Mouse (Mus musculus): Measurements from ENCODE around the gene Gpr156. TPM values are rescaled to one million over a fixed set of nuclear protein-coding genes. Genes with fewer than 3 reads are reported as not detected.

The Gpr156 gene
- total and polyA plus RNA-seq, 3 experiments, result 0.08 to 0.09 TPM; not detected in 1

GRCm38 (mm10) chr16:37929626-37930025 is 13.3 kb downstream of the Gpr156 start:
- H3K79me2 ChIP-seq (replicated peaks; ENCODE audit: control insufficient read depth, extremely low read depth, insufficient read depth, poor library complexity, severe bottlenecking), result no peaks in the 10 kb centered on the region
- no peak for DNase-seq (ENCODE audit: extremely low read depth)
- H3K27me3 ChIP-seq (replicated peaks), result no peaks in the 10 kb centered on the region
- H3K27ac ChIP-seq (ENCODE audit: insufficient read depth, low read depth), result no peak overlapping the region
- dilution Hi-C loops (cut with MboI; ENCODE audit: extremely low pct_ligation_motif_present, extremely low pct_unique_long_range_greater_than_20kb, low sequenced_read_pairs) (no loop called here), in situ Hi-C loops (cut with MboI; ENCODE audit: low pct_ligation_motif_present, low pct_unique_long_range_greater_than_20kb, low sequenced_read_pairs) (no loop called here)
- peaks cover 4% of the 10 kb centered on the region for H3K9me3 ChIP-seq (replicated peaks; ENCODE audit: low read length)
- TF ChIP-seq CTCF (conservative IDR thresholded peaks at IDR 0.05 in 1 of 2, IDR thresholded peaks at IDR 0.05 in 1 of 2; ENCODE audit: low read depth in 2 of 2, low read length in 2 of 2) (peak in 1 of 2 experiments; percentile 31; a peak in 1 of 4 replicates), MYC (IDR thresholded peaks at IDR 0.05; ENCODE audit: low read depth, low read length) (no peak)
- H3K4me2 ChIP-seq (ENCODE audit: insufficient read depth, low read depth, poor library complexity, severe bottlenecking), result no peak overlapping the region
- H3K36me3 ChIP-seq (replicated peaks in 1 of 2; ENCODE audit: control insufficient read depth in 1 of 2, insufficient read depth in 1 of 2, low read length in 1 of 2), result no peaks in the 10 kb centered on the region
- no peak overlapping the region for H3K9ac ChIP-seq (ENCODE audit: insufficient read depth, low read depth)
- H3K4me1 ChIP-seq (ENCODE audit: control insufficient read depth in 1 of 2, insufficient read depth in 2 of 2), result no peaks in the 10 kb centered on the region
- H3K4me3 ChIP-seq (replicated peaks in 1 of 3; ENCODE audit: low read depth in 2 of 3, low read length in 2 of 3, poor library complexity in 1 of 3), result no peak overlapping the region

GRCm38 (mm10) chr16:37934932-37935331 is 18.6 kb downstream of the Gpr156 start:
- no peaks in the 10 kb centered on the region for H3K79me2 ChIP-seq (replicated peaks; ENCODE audit: control insufficient read depth, extremely low read depth, insufficient read depth, poor library complexity, severe bottlenecking)
- no peak overlapping the region for H3K9ac ChIP-seq (ENCODE audit: insufficient read depth, low read depth)
- DNase-seq (ENCODE audit: extremely low read depth), result no peak
- no peak overlapping the region for H3K4me2 ChIP-seq (ENCODE audit: insufficient read depth, low read depth, poor library complexity, severe bottlenecking)
- peaks cover 3% of the 10 kb centered on the region for H3K27me3 ChIP-seq (replicated peaks)
- peaks cover 2 to 10% of the 10 kb centered on the region in 2 experiments; a peak in 2 of 4 replicates for H3K4me1 ChIP-seq (ENCODE audit: control insufficient read depth in 1 of 2, insufficient read depth in 2 of 2)
- H3K9me3 ChIP-seq (replicated peaks; ENCODE audit: low read length), result peaks cover 4% of the 10 kb centered on the region
- in situ Hi-C loops (cut with MboI; ENCODE audit: low pct_ligation_motif_present, low pct_unique_long_range_greater_than_20kb, low sequenced_read_pairs) (no loop called here), dilution Hi-C loops (cut with MboI; ENCODE audit: extremely low pct_ligation_motif_present, extremely low pct_unique_long_range_greater_than_20kb, low sequenced_read_pairs) (no loop called here)
- H3K36me3 ChIP-seq (replicated peaks in 1 of 2; ENCODE audit: control insufficient read depth in 1 of 2, insufficient read depth in 1 of 2, low read length in 1 of 2), result no peaks in the 10 kb centered on the region
- no peak overlapping the region for H3K4me3 ChIP-seq (replicated peaks in 1 of 3; ENCODE audit: low read depth in 2 of 3, low read length in 2 of 3, poor library complexity in 1 of 3)
- TF ChIP-seq CTCF (conservative IDR thresholded peaks at IDR 0.05 in 1 of 2, IDR thresholded peaks at IDR 0.05 in 1 of 2; ENCODE audit: low read depth in 2 of 2, low read length in 2 of 2), result peak in 1 of 2 experiments; percentile 59; a peak in 2 of 4 replicates
- no peak for TF ChIP-seq SIN3A (IDR thresholded peaks at IDR 0.05; ENCODE audit: low read length)
- peak; percentile 24 for TF ChIP-seq SMC3 (IDR thresholded peaks at IDR 0.05; ENCODE audit: low read depth, low read length)
- TF ChIP-seq RAD21 (IDR thresholded peaks at IDR 0.05; ENCODE audit: low read depth, low read length), result peak; percentile 10
- H3K27ac ChIP-seq (ENCODE audit: insufficient read depth, low read depth), result no peak overlapping the region

- peaks cover 3% of the 10 kb centered on the region for H3K27me3 ChIP-seq (replicated peaks)
- H3K36me3 ChIP-seq (replicated peaks in 1 of 2; ENCODE audit: control insufficient read depth in 1 of 2, insufficient read depth in 1 of 2, low read length in 1 of 2), result no peaks in the 10 kb centered on the region
- H3K4me3 ChIP-seq (replicated peaks in 1 of 3; ENCODE audit: low read depth in 2 of 3, low read length in 2 of 3, poor library complexity in 1 of 3), result no peak overlapping the region
- H3K27ac ChIP-seq (ENCODE audit: insufficient read depth, low read depth), result no peak overlapping the region
- in situ Hi-C loops (cut with MboI; ENCODE audit: low pct_ligation_motif_present, low pct_unique_long_range_greater_than_20kb, low sequenced_read_pairs) (no loop called here), dilution Hi-C loops (cut with MboI; ENCODE audit: extremely low pct_ligation_motif_present, extremely low pct_unique_long_range_greater_than_20kb, low sequenced_read_pairs) (no loop called here)
- no peak overlapping the region for H3K4me2 ChIP-seq (ENCODE audit: insufficient read depth, low read depth, poor library complexity, severe bottlenecking)
- no peaks in the 10 kb centered on the region for H3K9me3 ChIP-seq (replicated peaks; ENCODE audit: low read length)
- no peaks in the 10 kb centered on the region for H3K79me2 ChIP-seq (replicated peaks; ENCODE audit: control insufficient read depth, extremely low read depth, insufficient read depth, poor library complexity, severe bottlenecking)
- H3K9ac ChIP-seq (ENCODE audit: insufficient read depth, low read depth), result no peak overlapping the region
- H3K4me1 ChIP-seq (ENCODE audit: control insufficient read depth in 1 of 2, insufficient read depth in 2 of 2), result peaks cover 5 to 12% of the 10 kb centered on the region in 2 experiments; a peak in 2 of 4 replicates
- DNase-seq (ENCODE audit: extremely low read depth), result no peak
- TF ChIP-seq USF1 (IDR thresholded peaks at IDR 0.05; ENCODE audit: low read depth, low read length), result no peak
- TF ChIP-seq MAZ (IDR thresholded peaks at IDR 0.05; ENCODE audit: low read depth, low read length), result no peak
- TF ChIP-seq HCFC1 (IDR thresholded peaks at IDR 0.05; ENCODE audit: low read depth, low read length), result no peak
- no peak for TF ChIP-seq BHLHE40 (IDR thresholded peaks at IDR 0.05; ENCODE audit: low read depth, low read length)
- no peak for TF ChIP-seq MAX (IDR thresholded peaks at IDR 0.05; ENCODE audit: low read length)
- no peak for TF ChIP-seq JUND (conservative IDR thresholded peaks at IDR 0.05; ENCODE audit: low read depth, low read length)
- TF ChIP-seq PAX5 (IDR thresholded peaks at IDR 0.05; ENCODE audit: low read length), result no peak
- no peak for TF ChIP-seq GABPA (IDR thresholded peaks at IDR 0.05; ENCODE audit: insufficient replicate concordance, low read depth, low read length)
- TF ChIP-seq SMC3 (IDR thresholded peaks at IDR 0.05; ENCODE audit: low read depth, low read length), result no peak
- no peak for TF ChIP-seq MYC (IDR thresholded peaks at IDR 0.05; ENCODE audit: low read depth, low read length)
- no peak for TF ChIP-seq TCF12 (IDR thresholded peaks at IDR 0.05; ENCODE audit: low read depth, low read length)
- no peak for TF ChIP-seq UBTF (IDR thresholded peaks at IDR 0.05; ENCODE audit: low read depth, low read length)
- no peak for TF ChIP-seq JUN (IDR thresholded peaks at IDR 0.05; ENCODE audit: insufficient read depth, low read depth, low read length)
- TF ChIP-seq KAT2A (IDR thresholded peaks at IDR 0.05; ENCODE audit: insufficient replicate concordance, low read length), result no peak
- TF ChIP-seq USF2 (conservative IDR thresholded peaks at IDR 0.05; ENCODE audit: low read depth, low read length), result no peak
- no peak for TF ChIP-seq RCOR1 (conservative IDR thresholded peaks at IDR 0.05; ENCODE audit: low read depth, low read length)
- TF ChIP-seq ZNF384 (IDR thresholded peaks at IDR 0.05; ENCODE audit: low read depth, low read length), result no peak
- TF ChIP-seq RAD21 (IDR thresholded peaks at IDR 0.05; ENCODE audit: low read depth, low read length), result no peak
- TF ChIP-seq ZMIZ1 (IDR thresholded peaks at IDR 0.05; ENCODE audit: low read depth, low read length), result no peak
These were observed 21.0 kb downstream of the Gpr156 start for GRCm38 (mm10) chr16:37937276-37937675.

Measured in CH12.LX (cell line).